Mouse (Mus musculus) bone marrow macrophage, adult 2 months (primary cell): Measurements from ENCODE around the gene Ube2g2. TPM values are rescaled to one million over a fixed set of nuclear protein-coding genes. Genes with fewer than 3 reads are reported as not detected.
"Not testable (repeated sequence)": the region's sequence is repeated elsewhere in the genome, so short reads cannot be mapped to it uniquely, and the experiment has no call there.

ENCODE experiments used
- H3K27ac ChIP-seq: 2 replicates; pipeline ENCODE4 v1.5.1; 2012; ENCODE audit warnings: low read depth, low read length; ENCODE audit not compliant: insufficient read depth
- H3K4me1 ChIP-seq: 2 replicates; pipeline ENCODE4 v1.6.1; 2012; ENCODE audit warnings: low read length; ENCODE audit not compliant: control insufficient read depth, insufficient read depth
- H3K4me3 ChIP-seq: 2 replicates; pipeline ENCODE4 v1.5.1; 2012; ENCODE audit warnings: mild to moderate bottlenecking, low read length, moderate library complexity; ENCODE audit not compliant: insufficient read depth
- CTCF ChIP-seq: IDR thresholded peaks from 2 replicates; pipeline ENCODE4 v1.5.1; 2012; ENCODE audit warnings: low read depth, mild to moderate bottlenecking, low read length, moderate library complexity
- POLR2A ChIP-seq: IDR thresholded peaks from 2 replicates; pipeline ENCODE4 v1.6.1; 2012; ENCODE audit warnings: mild to moderate bottlenecking, low read depth, low read length, borderline replicate concordance
- polyA plus RNA-seq: library from polyadenylated mRNA; stranded (reverse); fragments of >200 nt; gene quantifications from 2 replicates; pipeline ENCODE4 v1.2.4, GENCODE M21; 2012; ENCODE audit not compliant: missing spikeins, insufficient read depth, insufficient read length

Gene Ube2g2
- polyA plus RNA-seq, 1 experiment: 61.2 TPM

- no peak for TF ChIP-seq POLR2A
- no peak for TF ChIP-seq CTCF
- H3K27ac ChIP-seq: no peak overlapping the region
- no peak overlapping the region for H3K4me3 ChIP-seq
- H3K4me1 ChIP-seq: no peaks in the 10 kb centered on the region
Measured at GRCm38 (mm10) chr10:77687021-77687420, 64.9 kb downstream of the Ube2g2 start.

- not testable (repeated sequence) for H3K27ac ChIP-seq, H3K4me1 ChIP-seq, H3K4me3 ChIP-seq
Measured at GRCm38 (mm10) chr10:77690356-77690807, 68.3 kb downstream of the Ube2g2 start, which contains the start of gene Gm19402. Gene Gm19402 (minus strand): TSS chr10:77690757.

Other genes with a start within 250 kb of the Ube2g2 start
- gene Adarb1, start 204.0 kb upstream of the Ube2g2 start, polyA plus RNA-seq: 0.77 and 0.84 TPM in 2 replicates
- gene Fam207a, start 106.5 kb upstream of the Ube2g2 start, polyA plus RNA-seq: 18.8 and 22.8 TPM in 2 replicates
- gene Itgb2, start 92.0 kb upstream of the Ube2g2 start, polyA plus RNA-seq: 386 and 401 TPM in 2 replicates
- 98.5 and 102 TPM in 2 replicates for gene Pttg1ip, start 40.6 kb upstream of the Ube2g2 start, polyA plus RNA-seq
- 165 and 203 TPM in 2 replicates for gene Sumo3, start 16.2 kb upstream of the Ube2g2 start, polyA plus RNA-seq
- gene Gm49325, start 16.1 kb upstream of the Ube2g2 start, polyA plus RNA-seq: 40.9 and 41.8 TPM in 2 replicates
- not detected in 2 replicates for gene Tspear, start 64.3 kb downstream of the Ube2g2 start, polyA plus RNA-seq
- not detected in 2 replicates for gene Gm19402, start 68.5 kb downstream of the Ube2g2 start, polyA plus RNA-seq
- not detected in 2 replicates for gene Gm9508, start 75.0 kb downstream of the Ube2g2 start, polyA plus RNA-seq
- not detected in 2 replicates for gene Gm10272, start 84.4 kb downstream of the Ube2g2 start, polyA plus RNA-seq
- gene Gm10024, start 89.2 kb downstream of the Ube2g2 start, polyA plus RNA-seq: not detected in 2 replicates
- not detected in 2 replicates for gene Gm10142, start 93.5 kb downstream of the Ube2g2 start, polyA plus RNA-seq
- gene Krtap12-1, start 98.3 kb downstream of the Ube2g2 start, polyA plus RNA-seq: not detected in 2 replicates
- gene Gm10100, start 104.2 kb downstream of the Ube2g2 start, polyA plus RNA-seq: not detected in 2 replicates
- not detected in 2 replicates for gene Gm18596, start 120.4 kb downstream of the Ube2g2 start, polyA plus RNA-seq
- not detected in 2 replicates for gene Gm9736, start 129.1 kb downstream of the Ube2g2 start, polyA plus RNA-seq
- not detected in 2 replicates for gene Gm3233, start 137.4 kb downstream of the Ube2g2 start, polyA plus RNA-seq
- not detected in 2 replicates for gene Gm3238, start 149.1 kb downstream of the Ube2g2 start, polyA plus RNA-seq
- gene Gm7138, start 154.7 kb downstream of the Ube2g2 start, polyA plus RNA-seq: not detected in 2 replicates
- not detected in 2 replicates for gene Gm3250, start 160.3 kb downstream of the Ube2g2 start, polyA plus RNA-seq
- not detected in 2 replicates for gene Gm7137, start 165.9 kb downstream of the Ube2g2 start, polyA plus RNA-seq
- not detected in 2 replicates for gene Gm9639, start 172.8 kb downstream of the Ube2g2 start, polyA plus RNA-seq
- gene Gm19668, start 176.9 kb downstream of the Ube2g2 start, polyA plus RNA-seq: not detected in 2 replicates
- gene Gm9507, start 189.6 kb downstream of the Ube2g2 start, polyA plus RNA-seq: not detected in 2 replicates
- gene Gm2696, start 192.4 kb downstream of the Ube2g2 start, polyA plus RNA-seq: not detected in 2 replicates
- gene Krtap10-4, start 204.8 kb downstream of the Ube2g2 start, polyA plus RNA-seq: not detected in 2 replicates
- not detected in 2 replicates for gene Krtap10-10, start 213.7 kb downstream of the Ube2g2 start, polyA plus RNA-seq
- not detected in 2 replicates for gene Gm36176, start 224.5 kb downstream of the Ube2g2 start, polyA plus RNA-seq
- gene Gm10318, start 230.6 kb downstream of the Ube2g2 start, polyA plus RNA-seq: not detected in 2 replicates
- gene Gm3285, start 239.7 kb downstream of the Ube2g2 start, polyA plus RNA-seq: not detected in 2 replicates